Mouse (Mus musculus) thymus, adult 2 months (tissue): ENCODE measurements around the gene Ephb1. TPM values are rescaled to one million over a fixed set of nuclear protein-coding genes. Genes with fewer than 3 reads are reported as not detected.

Experiments used
- DNase-seq: peaks from one replicate; pipeline ENCODE4 v3.0.0; 2021
- H3K27ac ChIP-seq: fragments of 200-500 bp; 2 replicates; pipeline ENCODE4 v1.5.1; 2012; ENCODE audit warnings: low read length, control low read depth; ENCODE audit not compliant: control insufficient read depth, insufficient read depth
- H3K27me3 ChIP-seq: fragments of 200-500 bp; 2 replicates; pipeline ENCODE4 v1.6.1; 2012; ENCODE audit warnings: mild to moderate bottlenecking, low read length, moderate library complexity, mixed read lengths; ENCODE audit not compliant: control insufficient read depth, insufficient read depth
- H3K36me3 ChIP-seq: fragments of 200-500 bp; 2 replicates; pipeline ENCODE4 v1.6.1; 2012; ENCODE audit warnings: mild to moderate bottlenecking, low read length, moderate library complexity; ENCODE audit not compliant: control insufficient read depth, insufficient read depth
- H3K4me1 ChIP-seq: fragments of 200-500 bp; replicated peaks from 2 replicates; pipeline ENCODE4 v1.6.1; 2012; ENCODE audit warnings: low read length; ENCODE audit not compliant: control insufficient read depth, insufficient read depth
- H3K4me3 ChIP-seq: fragments of 200-500 bp; 2 replicates; pipeline ENCODE4 v1.5.1; 2012; ENCODE audit warnings: mild to moderate bottlenecking, low read length, control low read depth, moderate library complexity; ENCODE audit not compliant: control insufficient read depth, insufficient read depth
- CTCF ChIP-seq: fragments of 200-500 bp; IDR thresholded peaks from 2 replicates; pipeline ENCODE4 v1.5.1; 2012; ENCODE audit warnings: mild to moderate bottlenecking, control low read depth, low read length, moderate library complexity, borderline replicate concordance; ENCODE audit not compliant: control insufficient read depth, poor library complexity, insufficient read depth; ENCODE audit errors: extremely low read depth
- POLR2A ChIP-seq: fragments of 200-500 bp; IDR thresholded peaks from 2 replicates; pipeline ENCODE4 v1.6.1; 2012; ENCODE audit warnings: mild to moderate bottlenecking, low read length, control low read depth, moderate library complexity; ENCODE audit not compliant: control insufficient read depth, poor library complexity, insufficient read depth; ENCODE audit errors: extremely low read depth
- WGBS: fragments of 180-500 bp; shearing (Covaris S2); methylation state at CpG from one replicate; pipeline ENCODE4 v1.1.7; 2018; 5-methylcytosine and 5-hydroxymethylcytosine counted together
- polyA plus RNA-seq: library from polyadenylated mRNA; depleted of rRNA; stranded (reverse); fragments of >200 nt; gene quantifications from 2 replicates; pipeline ENCODE4 v1.2.3, GENCODE M21; 2012

Ephb1 gene
- polyA plus RNA-seq, 1 experiment, result 0.43 TPM

DNA sequence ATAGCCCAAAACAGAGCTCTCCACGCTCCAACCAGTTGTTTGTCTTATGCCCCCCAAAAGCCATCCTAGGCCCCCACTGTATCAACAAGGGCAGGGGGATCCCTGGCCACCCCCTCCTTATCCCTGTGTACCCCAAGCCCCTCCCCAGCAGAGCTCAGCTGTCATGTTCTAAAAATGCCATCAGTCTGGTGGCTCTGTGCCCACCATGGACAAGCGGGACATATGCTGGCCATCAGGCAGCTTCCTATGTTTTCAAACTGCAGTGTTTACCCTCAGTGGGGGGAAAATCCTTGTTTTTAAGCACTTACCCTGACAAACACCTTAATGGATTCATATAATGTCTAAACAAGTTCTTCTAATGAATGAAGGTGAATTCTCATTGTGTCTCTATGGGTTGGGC, 275.3 kb downstream of the Ephb1 start:
- Histone ChIP-seq H3K4me3 (no peak overlapping the region), H3K27ac (no peak overlapping the region), H3K4me1 (no peaks in the 10 kb centered on the region), H3K27me3 (no peaks in the 10 kb centered on the region), H3K36me3 (no peaks in the 10 kb centered on the region)
- WGBS, result 97% methylated on average over 2 of the region's 2 CpGs
- TF ChIP-seq CTCF (no peak), POLR2A (no peak)
- DNase-seq, result no peak

DNA sequence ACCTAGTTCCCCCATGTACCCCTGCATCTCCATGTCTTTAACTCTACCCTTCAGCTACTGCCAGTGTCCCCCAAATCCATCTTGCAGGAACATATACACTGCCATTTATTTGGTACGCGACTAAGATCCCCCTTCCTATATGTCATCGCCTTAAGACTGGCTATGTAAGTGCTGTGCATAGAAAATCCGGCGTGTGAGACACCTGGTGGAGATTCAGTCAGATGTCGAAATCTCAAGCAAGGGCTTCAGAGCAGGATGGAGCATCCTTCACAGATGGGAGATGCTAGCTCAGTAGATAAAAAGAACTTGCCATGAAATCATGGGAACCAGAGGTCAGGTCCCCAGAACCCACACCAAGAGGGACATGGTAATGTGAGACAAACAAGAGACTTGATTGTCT, 276.3 kb downstream of the Ephb1 start:
- Histone ChIP-seq H3K36me3 (no peaks in the 10 kb centered on the region), H3K4me1 (no peaks in the 10 kb centered on the region), H3K27me3 (no peaks in the 10 kb centered on the region), H3K4me3 (no peak overlapping the region), H3K27ac (no peak overlapping the region)
- 95% methylated on average over 6 of the region's 6 CpGs for WGBS
- no peak for DNase-seq
- TF ChIP-seq POLR2A (no peak), CTCF (no peak)

DNA sequence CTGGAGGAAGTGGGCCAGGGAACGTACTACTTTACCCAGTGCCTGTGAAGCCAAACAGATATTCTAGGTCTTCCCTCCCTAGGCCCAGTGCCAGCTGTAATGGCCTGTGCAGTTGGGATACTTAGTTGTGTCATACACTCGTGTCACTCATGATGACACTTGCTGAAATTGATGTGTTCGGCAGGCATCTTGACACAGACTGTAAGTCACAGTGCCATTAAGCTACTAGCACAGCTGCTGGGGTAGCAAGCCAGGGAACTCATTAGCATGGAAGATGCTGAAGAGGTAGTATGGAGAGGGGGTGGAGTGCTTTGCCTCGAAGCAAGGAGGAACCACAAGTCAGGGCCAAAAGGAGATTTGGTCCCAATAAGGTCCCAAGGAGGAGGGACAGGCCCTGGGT, 279.0 kb downstream of the Ephb1 start:
- WGBS, result 66% methylated on average over 4 of the region's 4 CpGs
- Histone ChIP-seq H3K27me3 (no peaks in the 10 kb centered on the region), H3K4me1 (no peaks in the 10 kb centered on the region), H3K27ac (no peak overlapping the region), H3K4me3 (no peak overlapping the region), H3K36me3 (no peaks in the 10 kb centered on the region)
- no peak for TF ChIP-seq POLR2A
- no peak for TF ChIP-seq CTCF
- no peak for DNase-seq

DNA sequence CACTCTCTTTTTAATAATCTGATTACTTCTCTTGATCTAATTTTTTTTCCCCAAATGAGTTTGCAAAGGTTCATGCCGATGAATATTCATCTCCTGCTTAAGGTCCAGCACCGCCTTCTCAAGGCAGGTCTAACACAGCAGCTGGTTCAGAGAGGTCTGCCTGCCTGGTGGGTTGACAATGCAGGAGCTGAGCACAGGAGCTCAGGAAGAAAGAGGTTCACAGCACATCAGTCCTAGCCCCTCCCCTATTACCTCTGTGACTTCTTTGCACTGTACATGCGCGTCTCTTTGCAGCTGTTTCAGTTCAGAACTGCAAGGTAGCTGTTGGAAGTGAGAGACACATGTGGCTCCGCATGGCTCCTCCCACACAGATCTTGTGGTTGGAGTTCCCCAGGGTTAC, 281.1 kb downstream of the Ephb1 start:
- H3K36me3 ChIP-seq, result no peaks in the 10 kb centered on the region
- no peak for DNase-seq
- WGBS, result 96% methylated on average over 5 of the region's 5 CpGs
- no peak overlapping the region for H3K4me3 ChIP-seq
- no peak overlapping the region for H3K27ac ChIP-seq
- no peak for TF ChIP-seq CTCF
- TF ChIP-seq POLR2A, result no peak
- no peaks in the 10 kb centered on the region for H3K4me1 ChIP-seq
- no peaks in the 10 kb centered on the region for H3K27me3 ChIP-seq

DNA sequence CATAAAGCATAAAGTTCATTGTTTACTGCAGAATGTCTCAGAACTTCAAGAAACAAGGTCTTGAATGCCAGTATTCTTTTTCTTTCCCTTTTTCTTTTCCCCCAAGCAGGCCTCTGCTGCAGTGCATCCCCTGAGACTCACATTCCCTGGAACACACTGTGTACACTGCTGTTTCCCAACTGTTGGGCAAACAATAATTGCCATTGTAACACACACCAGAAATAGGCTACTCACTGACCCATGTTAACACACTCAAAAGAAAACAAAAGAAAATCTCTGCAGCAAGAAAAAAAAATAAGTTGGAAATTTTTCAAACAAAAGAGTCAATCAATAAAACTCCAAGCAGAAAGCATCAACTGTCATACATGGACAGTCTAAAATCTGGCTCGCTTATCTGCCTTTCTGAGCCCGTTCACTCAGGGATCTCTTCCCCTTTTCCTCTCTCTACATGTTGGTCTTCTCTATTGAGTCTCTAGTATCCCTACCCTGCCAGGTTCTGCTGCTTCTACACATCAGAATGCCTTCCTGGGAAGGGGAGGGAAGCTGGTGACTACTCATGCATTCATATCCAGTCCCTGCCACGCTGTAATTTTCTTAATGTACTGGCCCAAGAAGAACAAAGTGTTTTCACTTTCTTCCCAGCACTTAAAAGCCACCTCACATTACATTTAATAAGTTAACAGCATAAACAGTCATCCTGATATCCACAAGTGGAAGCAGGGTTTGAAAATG, 285.2 kb downstream of the Ephb1 start:
- 88% methylated on average over 3 of the region's 3 CpGs for whole genome bisulfite sequencing
- no peaks in the 10 kb centered on the region for H3K4me1 ChIP-seq
- H3K27me3 ChIP-seq, result no peaks in the 10 kb centered on the region
- H3K27ac ChIP-seq, result no peak overlapping the region
- DNase-seq, result no peak
- H3K36me3 ChIP-seq, result no peaks in the 10 kb centered on the region
- no peak for TF ChIP-seq CTCF
- no peak for TF ChIP-seq POLR2A
- no peak overlapping the region for H3K4me3 ChIP-seq

DNA sequence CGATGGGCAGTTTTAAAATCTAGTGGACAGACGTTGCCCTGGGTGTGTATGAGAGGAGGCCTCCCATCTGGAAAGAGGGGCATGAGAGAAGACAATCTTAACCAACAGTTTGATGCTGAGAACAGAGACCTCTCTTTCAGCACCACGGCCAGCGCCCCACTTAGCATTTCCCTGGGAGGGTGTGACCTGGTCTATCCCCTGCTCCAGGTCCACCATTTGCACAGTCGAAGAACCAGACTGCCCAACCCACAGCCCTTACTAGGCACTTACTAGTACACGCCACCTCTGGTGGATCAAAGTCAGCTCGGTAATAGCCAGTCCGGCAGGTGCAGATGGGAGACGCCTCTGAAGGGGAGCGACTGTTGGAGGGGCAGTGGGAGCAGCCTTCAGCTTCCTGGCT, 287.9 kb downstream of the Ephb1 start:
- TF ChIP-seq POLR2A (no peak), CTCF (no peak)
- WGBS, result 68% methylated on average over 10 of the region's 10 CpGs

DNA sequence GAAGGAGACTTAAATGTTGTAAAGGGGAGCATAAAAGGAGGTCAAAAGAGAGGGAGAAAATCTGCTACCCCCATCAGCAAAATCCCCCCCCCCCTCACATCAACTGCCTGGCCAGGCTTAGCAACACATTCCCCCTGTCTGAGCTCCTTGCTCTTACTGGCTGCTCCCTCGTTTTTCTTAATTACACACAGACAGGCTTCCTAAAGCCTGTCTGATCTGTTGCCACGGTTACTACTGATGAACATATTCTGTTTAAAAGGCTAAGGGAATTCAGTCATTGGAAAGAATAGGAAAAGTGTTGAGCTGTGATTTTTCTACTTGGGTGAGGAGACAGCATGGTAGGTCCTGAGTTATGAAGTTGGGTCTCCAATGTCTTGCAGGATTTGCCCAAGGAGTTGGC, 308.6 kb downstream of the Ephb1 start:
- no peak for DNase-seq
- Histone ChIP-seq H3K36me3 (no peaks in the 10 kb centered on the region), H3K27ac (no peak overlapping the region), H3K4me1 (no peaks in the 10 kb centered on the region), H3K27me3 (no peaks in the 10 kb centered on the region), H3K4me3 (no peak overlapping the region)
- TF ChIP-seq CTCF, result no peak
- no peak for TF ChIP-seq POLR2A
- WGBS, result 64% methylated on average over 2 of the region's 2 CpGs

More for the DNA sequence above, 287.9 kb downstream of the Ephb1 start:
- H3K27me3 ChIP-seq, result no peaks in the 10 kb centered on the region
- H3K36me3 ChIP-seq, result no peaks in the 10 kb centered on the region
- DNase-seq, result no peak
- H3K4me3 ChIP-seq, result no peak overlapping the region
- no peak overlapping the region for H3K27ac ChIP-seq
- no peaks in the 10 kb centered on the region for H3K4me1 ChIP-seq
